Mouse (Mus musculus) spleen, adult 2 months (tissue): ENCODE measurements at regions not wholly inside any gene's neighbourhood (a gene's known extent, or its start where the extent isn't known, plus 50 kb on each side); places are given as distances from the start of the nearest gene placed in this dataset.

Source experiments
- DNase-seq, 2 experiments: peaks; one replicate each; pipeline versions ENCODE4 v3.0.0 to v3.0.0-alpha.2; 2012 to 2021; ENCODE audit warnings: low spot score in 2 of 2, low read depth in 1 of 2
- H3K27ac ChIP-seq: fragments of 200-500 bp; 2 replicates; pipeline ENCODE4 v1.5.1; 2012; ENCODE audit warnings: low read length, inconsistent platforms; ENCODE audit not compliant: insufficient read depth
- H3K27me3 ChIP-seq: fragments of 200-500 bp; 2 replicates; pipeline ENCODE4 v1.6.1; 2012; ENCODE audit warnings: mild to moderate bottlenecking, moderate library complexity, low read length, inconsistent platforms; ENCODE audit not compliant: control insufficient read depth, insufficient read depth
- H3K36me3 ChIP-seq: fragments of 200-500 bp; 2 replicates; pipeline ENCODE4 v1.6.1; 2012; ENCODE audit warnings: mild to moderate bottlenecking, low read length, inconsistent platforms; ENCODE audit not compliant: control insufficient read depth, insufficient read depth
- H3K4me1 ChIP-seq: fragments of 200-500 bp; 2 replicates; pipeline ENCODE4 v1.6.1; 2011; ENCODE audit warnings: inconsistent platforms; ENCODE audit not compliant: control insufficient read depth, insufficient read depth, insufficient read length
- H3K4me3 ChIP-seq: fragments of 200-500 bp; 2 replicates; pipeline ENCODE4 v1.5.1; 2011; ENCODE audit warnings: mild to moderate bottlenecking, inconsistent platforms; ENCODE audit not compliant: insufficient read depth, insufficient read length; ENCODE audit errors: extremely low read depth
- CTCF ChIP-seq: fragments of 200-500 bp; IDR thresholded peaks from 2 replicates; pipeline ENCODE4 v1.5.1; 2011; ENCODE audit warnings: mild to moderate bottlenecking, inconsistent platforms; ENCODE audit not compliant: insufficient read depth, insufficient read length, insufficient replicate concordance; ENCODE audit errors: extremely low read depth
- POLR2A ChIP-seq: fragments of 200-500 bp; IDR thresholded peaks from 2 replicates; pipeline ENCODE4 v1.6.1; 2011; ENCODE audit warnings: low read depth, low read length, inconsistent platforms
- WGBS: fragments of 180-500 bp; shearing (Covaris S2); methylation state at CpG from one replicate; pipeline ENCODE4 v1.1.7; 2018; 5-methylcytosine and 5-hydroxymethylcytosine counted together

GRCm38 (mm10) chr5:120358084-120358690 is 73.3 kb upstream of the Lhx5 start:
- no peaks in the 10 kb centered on the region for H3K4me1 ChIP-seq

GRCm38 (mm10) chr5:120365950-120366467 is 65.5 kb upstream of the Lhx5 start:
- TF ChIP-seq CTCF (no peak), POLR2A (no peak)
- no peaks in the 10 kb centered on the region for H3K27me3 ChIP-seq
- H3K4me3 ChIP-seq = no peak overlapping the region
- no peak overlapping the region for H3K27ac ChIP-seq
- DNase-seq = no peak
- WGBS = 49% methylated on average over 10 of the region's 10 CpGs
- H3K36me3 ChIP-seq = no peaks in the 10 kb centered on the region
- no peaks in the 10 kb centered on the region for H3K4me1 ChIP-seq

More at GRCm38 (mm10) chr5:120358084-120358690, 73.3 kb upstream of the Lhx5 start:
- Histone ChIP-seq H3K27me3 (no peaks in the 10 kb centered on the region), H3K36me3 (no peaks in the 10 kb centered on the region), H3K4me3 (no peak overlapping the region), H3K27ac (no peak overlapping the region)
- TF ChIP-seq CTCF = no peak
- TF ChIP-seq POLR2A = no peak
- 22% methylated on average over 20 of the region's 20 CpGs for WGBS
- no peak for DNase-seq

- Histone ChIP-seq H3K27me3 (no peaks in the 10 kb centered on the region), H3K4me1 (no peaks in the 10 kb centered on the region), H3K27ac (no peak overlapping the region), H3K4me3 (no peak overlapping the region), H3K36me3 (no peaks in the 10 kb centered on the region)
- WGBS = 85% methylated on average over 1 of the region's 1 CpGs
- TF ChIP-seq CTCF (no peak), POLR2A (no peak)
- DNase-seq = no peak
Observed at GRCm38 (mm10) chr5:120368797-120369196, 62.7 kb upstream of the Lhx5 start.

GRCm38 (mm10) chr5:120371176-120371819 is 60.2 kb upstream of the Lhx5 start:
- H3K36me3 ChIP-seq = no peaks in the 10 kb centered on the region
- DNase-seq = no peak
- TF ChIP-seq POLR2A (no peak), CTCF (no peak)
- no peaks in the 10 kb centered on the region for H3K27me3 ChIP-seq
- 20% methylated on average over 15 of the region's 15 CpGs for WGBS
- H3K27ac ChIP-seq = no peak overlapping the region
- H3K4me3 ChIP-seq = no peak overlapping the region
- H3K4me1 ChIP-seq = no peaks in the 10 kb centered on the region

- Histone ChIP-seq H3K27me3 (no peaks in the 10 kb centered on the region), H3K4me3 (no peak overlapping the region), H3K36me3 (no peaks in the 10 kb centered on the region), H3K4me1 (no peaks in the 10 kb centered on the region), H3K27ac (no peak overlapping the region)
- 85% methylated on average over 7 of the region's 7 CpGs for WGBS
- TF ChIP-seq CTCF (no peak), POLR2A (no peak)
- DNase-seq = no peak
Observed at GRCm38 (mm10) chr5:120373426-120373825, 58.1 kb upstream of the Lhx5 start.
